Mouse (Mus musculus): ENCODE measurements at regions not wholly inside any gene's neighbourhood (a gene's known extent, or its start where the extent isn't known, plus 50 kb on each side); places are given as distances from the start of the nearest gene placed in this dataset.

- no peak for TF ChIP-seq CTCF (IDR thresholded peaks at IDR 0.05; ENCODE audit: low read depth)
- H3K4me1 ChIP-seq (ENCODE audit: insufficient read depth, low read length) = no peaks in the 10 kb centered on the region
- H3K4me3 ChIP-seq (ENCODE audit: low read length) = no peak overlapping the region
- H3K36me3 ChIP-seq (ENCODE audit: insufficient read depth, low read length) = no peaks in the 10 kb centered on the region
- no peak overlapping the region for H3K9ac ChIP-seq (replicated peaks; ENCODE audit: low read length)
- no peaks in the 10 kb centered on the region for H3K27me3 ChIP-seq (ENCODE audit: insufficient read depth, low read length)
- H3K9me3 ChIP-seq (ENCODE audit: low read length) = no peaks in the 10 kb centered on the region
- peak; percentile 42 for DNase-seq (ENCODE audit: low spot score)
- H3K4me2 ChIP-seq (ENCODE audit: low read depth, low read length) = no peak overlapping the region
- H3K27ac ChIP-seq = no peak overlapping the region
- ATAC-seq = no peak
These were observed 698.5 kb downstream of the Triml1 start for GRCm38 (mm10) chr8:42442786-42443185.

- WGBS = 53% methylated on average over 2 of the region's 2 CpGs
- no peak overlapping the region for H3K4me2 ChIP-seq (ENCODE audit: low read depth, low read length)
- no peaks in the 10 kb centered on the region for H3K9me3 ChIP-seq (ENCODE audit: low read length)
- TF ChIP-seq CTCF (IDR thresholded peaks at IDR 0.05; ENCODE audit: low read depth) = no peak
- H3K36me3 ChIP-seq (ENCODE audit: insufficient read depth, low read length) = no peaks in the 10 kb centered on the region
- no peak overlapping the region for H3K27ac ChIP-seq
- ATAC-seq (no peak), DNase-seq (ENCODE audit: low spot score) (no peak)
- no peak overlapping the region for H3K4me3 ChIP-seq (ENCODE audit: low read length)
- H3K9ac ChIP-seq (replicated peaks; ENCODE audit: low read length) = no peak overlapping the region
- H3K4me1 ChIP-seq (ENCODE audit: insufficient read depth, low read length) = no peaks in the 10 kb centered on the region
- no peaks in the 10 kb centered on the region for H3K27me3 ChIP-seq (ENCODE audit: insufficient read depth, low read length)
These were observed 738.7 kb downstream of the Triml1 start for GRCm38 (mm10) chr8:42402632-42403031.

- Histone ChIP-seq H3K36me3 (ENCODE audit: insufficient read depth, low read length) (no peaks in the 10 kb centered on the region), H3K27me3 (ENCODE audit: insufficient read depth, low read length) (no peaks in the 10 kb centered on the region), H3K4me1 (ENCODE audit: insufficient read depth, low read length) (no peaks in the 10 kb centered on the region), H3K27ac (no peak overlapping the region), H3K9ac (replicated peaks; ENCODE audit: low read length) (no peak overlapping the region), H3K4me2 (ENCODE audit: low read depth, low read length) (no peak overlapping the region), H3K4me3 (ENCODE audit: low read length) (no peak overlapping the region), H3K9me3 (ENCODE audit: low read length) (no peaks in the 10 kb centered on the region)
- no peak for TF ChIP-seq CTCF (IDR thresholded peaks at IDR 0.05; ENCODE audit: low read depth)
- 78% methylated on average over 3 of the region's 3 CpGs for WGBS
- ATAC-seq = no peak
- no peak for DNase-seq (ENCODE audit: low spot score)
These were observed 744.4 kb downstream of the Triml1 start for GRCm38 (mm10) chr8:42396886-42397285.

- WGBS = 49% methylated on average over 3 of the region's 3 CpGs
- no peak for TF ChIP-seq CTCF (IDR thresholded peaks at IDR 0.05; ENCODE audit: low read depth)
These were observed 752.5 kb downstream of the Triml1 start for GRCm38 (mm10) chr8:42388816-42389215.

GRCm38 (mm10) chr8:42348073-42348603, 793.1 kb downstream of the Triml1 start:
- Histone ChIP-seq H3K4me2 (ENCODE audit: low read depth, low read length) (no peak overlapping the region), H3K4me1 (ENCODE audit: insufficient read depth, low read length) (no peaks in the 10 kb centered on the region), H3K27ac (no peak overlapping the region), H3K9ac (replicated peaks; ENCODE audit: low read length) (no peak overlapping the region), H3K36me3 (ENCODE audit: insufficient read depth, low read length) (no peaks in the 10 kb centered on the region), H3K9me3 (ENCODE audit: low read length) (no peaks in the 10 kb centered on the region), H3K27me3 (ENCODE audit: insufficient read depth, low read length) (no peaks in the 10 kb centered on the region), H3K4me3 (ENCODE audit: low read length) (no peak overlapping the region)
- TF ChIP-seq CTCF (IDR thresholded peaks at IDR 0.05; ENCODE audit: low read depth) = no peak
- no peak for DNase-seq (ENCODE audit: low spot score)
- WGBS = 67% methylated on average over 3 of the region's 3 CpGs
- no peak for ATAC-seq

More at GRCm38 (mm10) chr8:42388816-42389215, 752.5 kb downstream of the Triml1 start:
- Histone ChIP-seq H3K27me3 (ENCODE audit: insufficient read depth, low read length) (no peaks in the 10 kb centered on the region), H3K4me2 (ENCODE audit: low read depth, low read length) (no peak overlapping the region), H3K27ac (no peak overlapping the region), H3K4me3 (ENCODE audit: low read length) (no peak overlapping the region), H3K9me3 (ENCODE audit: low read length) (no peaks in the 10 kb centered on the region), H3K9ac (replicated peaks; ENCODE audit: low read length) (no peak overlapping the region), H3K36me3 (ENCODE audit: insufficient read depth, low read length) (no peaks in the 10 kb centered on the region), H3K4me1 (ENCODE audit: insufficient read depth, low read length) (no peaks in the 10 kb centered on the region)
- DNase-seq (ENCODE audit: low spot score) (no peak), ATAC-seq (no peak)

- ATAC-seq (no peak), DNase-seq (ENCODE audit: low spot score) (no peak)
- no peak for TF ChIP-seq CTCF (IDR thresholded peaks at IDR 0.05; ENCODE audit: low read depth)
- Histone ChIP-seq H3K36me3 (ENCODE audit: insufficient read depth, low read length) (no peaks in the 10 kb centered on the region), H3K9ac (replicated peaks; ENCODE audit: low read length) (no peak overlapping the region), H3K4me2 (ENCODE audit: low read depth, low read length) (no peak overlapping the region), H3K27me3 (ENCODE audit: insufficient read depth, low read length) (no peaks in the 10 kb centered on the region), H3K9me3 (ENCODE audit: low read length) (no peaks in the 10 kb centered on the region), H3K4me3 (ENCODE audit: low read length) (no peak overlapping the region), H3K4me1 (ENCODE audit: insufficient read depth, low read length) (no peaks in the 10 kb centered on the region), H3K27ac (no peak overlapping the region)
- 88% methylated on average over 9 of the region's 9 CpGs for WGBS
These were observed 806.6 kb downstream of the Triml1 start for GRCm38 (mm10) chr8:42334708-42335107.

GRCm38 (mm10) chr8:42324663-42325062, 816.6 kb downstream of the Triml1 start:
- H3K4me1 ChIP-seq (ENCODE audit: insufficient read depth, low read length) = no peaks in the 10 kb centered on the region
- no peak overlapping the region for H3K27ac ChIP-seq
- WGBS = 53% methylated on average over 4 of the region's 4 CpGs
- H3K9me3 ChIP-seq (ENCODE audit: low read length) = no peaks in the 10 kb centered on the region
- TF ChIP-seq CTCF (IDR thresholded peaks at IDR 0.05; ENCODE audit: low read depth) = no peak
- H3K4me2 ChIP-seq (ENCODE audit: low read depth, low read length) = no peak overlapping the region
- ATAC-seq (no peak), DNase-seq (ENCODE audit: low spot score) (no peak)
- H3K9ac ChIP-seq (replicated peaks; ENCODE audit: low read length) = no peak overlapping the region
- H3K36me3 ChIP-seq (ENCODE audit: insufficient read depth, low read length) = no peaks in the 10 kb centered on the region
- H3K4me3 ChIP-seq (ENCODE audit: low read length) = no peak overlapping the region
- H3K27me3 ChIP-seq (ENCODE audit: insufficient read depth, low read length) = no peaks in the 10 kb centered on the region

Measured in hindbrain, postnatal 0 days (tissue).